Mouse (Mus musculus) embryonic stem cell, embryonic (primary cell): ENCODE results near the gene Dcbld2.

Source experiments
- CTCF ChIA-PET, 4 experiments: fragments of 300-600 bp in 2 of 4; fragments of 350-600 bp in 2 of 4; sonication (Branson Sonifier 250); formaldehyde crosslinking; loops; one replicate each; lab custom pipeline; 2022; ENCODE audit warnings: inconsistent platforms in 2 of 4; lab: Charles Lee
- POLR2A ChIA-PET, 4 experiments: fragments of 300-600 bp in 2 of 4; fragments of 350-600 bp in 2 of 4; sonication (Branson Sonifier 250); formaldehyde crosslinking; loops; one replicate each; lab custom pipeline; 2022; ENCODE audit warnings: antibody characterized with exemption in 4 of 4, inconsistent platforms in 1 of 4; lab: Charles Lee

Dcbld2 gene

GRCm38 (mm10) chr16:58408062-58408486 lies at the start of gene Dcbld2:
Dcbld2 (plus strand) TSS chr16:58408443.
- CTCF ChIA-PET: no interaction called here
- POLR2A ChIA-PET: interaction anchor here in 3 of 4 experiments (0.5 to 4.1 kb wide), 38 partner anchors 9 to 1046 kb away, joined by 3 to 29 read pairs (median 5); partner anchors contain the start of genes Cpox (in 3 of the 3), Cldnd1 (in 2 of the 3) and Cmss1 (in 1 of the 3)

GRCm38 (mm10) chr16:58377170-58377569 lies 31.1 kb upstream of the Dcbld2 start:
- ChIA-PET POLR2A (no interaction called here), CTCF (no interaction called here)

GRCm38 (mm10) chr16:58377756-58378503 lies 30.3 kb upstream of the Dcbld2 start:
- POLR2A ChIA-PET: no interaction called here
- CTCF ChIA-PET: no interaction called here

GRCm38 (mm10) chr16:58386241-58386757 lies 21.9 kb upstream of the Dcbld2 start:
- ChIA-PET POLR2A (no interaction called here), CTCF (no interaction called here)

- POLR2A ChIA-PET: interaction anchor here in 2 of 4 experiments (0.7 kb wide), 2 partner anchors 55 to 666 kb away, joined by 3 read pairs; no protein-coding TSS in a partner anchor
- CTCF ChIA-PET: no interaction called here
Observed at GRCm38 (mm10) chr16:58389143-58389755, 19.0 kb upstream of the Dcbld2 start.

- POLR2A ChIA-PET: interaction anchor here (0.6 to 3.1 kb wide), 6 partner anchors 15 to 591 kb away, joined by 3 to 27 read pairs (median 6); partner anchors contain the start of gene Dcbld2 (in 3 of the 4)
- CTCF ChIA-PET: no interaction called here
Observed at GRCm38 (mm10) chr16:58393036-58393435, 15.2 kb upstream of the Dcbld2 start.

- ChIA-PET POLR2A (interaction anchor here in 3 of 4 experiments (0.5 to 3.1 kb wide), 5 partner anchors 14 to 90 kb away, joined by 3 to 27 read pairs (median 9); partner anchors contain the start of gene Dcbld2 (in 3 of the 3)), CTCF (no interaction called here)
Observed at GRCm38 (mm10) chr16:58394156-58394555, 14.1 kb upstream of the Dcbld2 start.

- ChIA-PET CTCF (no interaction called here), POLR2A (interaction anchor here in 1 of 4 experiments (2.2 kb wide), 1 partner anchor 9 kb away, joined by 8 read pairs; the partner anchor contains the start of gene Dcbld2)
Observed at GRCm38 (mm10) chr16:58398604-58399003, 9.6 kb upstream of the Dcbld2 start.

GRCm38 (mm10) chr16:58401079-58401478 lies 7.2 kb upstream of the Dcbld2 start:
- POLR2A ChIA-PET: interaction anchor here in 1 of 4 experiments (1.5 kb wide), 1 partner anchor 18 kb away, joined by 3 read pairs; no protein-coding TSS in a partner anchor
- CTCF ChIA-PET: no interaction called here

GRCm38 (mm10) chr16:58404665-58405064 lies 3.6 kb upstream of the Dcbld2 start:
- CTCF ChIA-PET: no interaction called here

GRCm38 (mm10) chr16:58405271-58405670 lies 3.0 kb upstream of the Dcbld2 start:
- ChIA-PET POLR2A (interaction anchor here in 1 of 4 experiments (1.1 kb wide), 1 partner anchor 265 kb away, joined by 4 read pairs; the partner anchor contains the start of gene Cpox), CTCF (no interaction called here)

More at GRCm38 (mm10) chr16:58404665-58405064, 3.6 kb upstream of the Dcbld2 start:
- POLR2A ChIA-PET: no interaction called here

GRCm38 (mm10) chr16:58408487-58409281 lies 441 bp downstream of the Dcbld2 start:
- CTCF ChIA-PET: no interaction called here
- POLR2A ChIA-PET: interaction anchor here in 3 of 4 experiments (0.5 to 4.1 kb wide), 39 partner anchors 8 to 1165 kb away, joined by 3 to 29 read pairs (median 4); partner anchors contain the start of genes Cpox (in 3 of the 3), Cldnd1 (in 2 of the 3) and Cmss1 (in 1 of the 3)

GRCm38 (mm10) chr16:58409825-58410224 lies 1.6 kb downstream of the Dcbld2 start:
- ChIA-PET CTCF (no interaction called here), POLR2A (interaction anchor here in 2 of 4 experiments (0.6 to 4.1 kb wide), 6 partner anchors 11 to 317 kb away, joined by 3 to 29 read pairs (median 24); no protein-coding TSS in a partner anchor)

- ChIA-PET POLR2A (no interaction called here), CTCF (no interaction called here)
Observed at GRCm38 (mm10) chr16:58414801-58415200, 6.6 kb downstream of the Dcbld2 start.

- POLR2A ChIA-PET: interaction anchor here in 1 of 4 experiments (0.9 kb wide), 1 partner anchor 12 kb away, joined by 3 read pairs; no protein-coding TSS in a partner anchor
- CTCF ChIA-PET: no interaction called here
Observed at GRCm38 (mm10) chr16:58415500-58415899, 7.3 kb downstream of the Dcbld2 start.

- ChIA-PET CTCF (no interaction called here), POLR2A (interaction anchor here in 2 of 4 experiments (0.7 to 4.3 kb wide), 5 partner anchors 10 to 29 kb away, joined by 3 to 29 read pairs (median 3); partner anchors contain the start of gene Dcbld2 (in 2 of the 2))
Observed at GRCm38 (mm10) chr16:58421696-58422354, 13.6 kb downstream of the Dcbld2 start.

GRCm38 (mm10) chr16:58430246-58430645 lies 22.0 kb downstream of the Dcbld2 start:
- ChIA-PET POLR2A (interaction anchor here in 2 of 4 experiments (0.6 to 1.8 kb wide), 5 partner anchors 9 to 113 kb away, joined by 3 to 11 read pairs (median 3); partner anchors contain the start of gene Dcbld2 (in 1 of the 2)), CTCF (no interaction called here)

GRCm38 (mm10) chr16:58432384-58432783 lies 24.1 kb downstream of the Dcbld2 start:
- ChIA-PET POLR2A (no interaction called here), CTCF (no interaction called here)
